Mouse (Mus musculus): Measurements from ENCODE around the gene Ctnnd2. TPM values are rescaled to one million over a fixed set of nuclear protein-coding genes. Genes with fewer than 3 reads are reported as not detected.

The Ctnnd2 gene
- total and polyA plus RNA-seq, 3 experiments = 0.16 TPM; not detected in 2

DNA sequence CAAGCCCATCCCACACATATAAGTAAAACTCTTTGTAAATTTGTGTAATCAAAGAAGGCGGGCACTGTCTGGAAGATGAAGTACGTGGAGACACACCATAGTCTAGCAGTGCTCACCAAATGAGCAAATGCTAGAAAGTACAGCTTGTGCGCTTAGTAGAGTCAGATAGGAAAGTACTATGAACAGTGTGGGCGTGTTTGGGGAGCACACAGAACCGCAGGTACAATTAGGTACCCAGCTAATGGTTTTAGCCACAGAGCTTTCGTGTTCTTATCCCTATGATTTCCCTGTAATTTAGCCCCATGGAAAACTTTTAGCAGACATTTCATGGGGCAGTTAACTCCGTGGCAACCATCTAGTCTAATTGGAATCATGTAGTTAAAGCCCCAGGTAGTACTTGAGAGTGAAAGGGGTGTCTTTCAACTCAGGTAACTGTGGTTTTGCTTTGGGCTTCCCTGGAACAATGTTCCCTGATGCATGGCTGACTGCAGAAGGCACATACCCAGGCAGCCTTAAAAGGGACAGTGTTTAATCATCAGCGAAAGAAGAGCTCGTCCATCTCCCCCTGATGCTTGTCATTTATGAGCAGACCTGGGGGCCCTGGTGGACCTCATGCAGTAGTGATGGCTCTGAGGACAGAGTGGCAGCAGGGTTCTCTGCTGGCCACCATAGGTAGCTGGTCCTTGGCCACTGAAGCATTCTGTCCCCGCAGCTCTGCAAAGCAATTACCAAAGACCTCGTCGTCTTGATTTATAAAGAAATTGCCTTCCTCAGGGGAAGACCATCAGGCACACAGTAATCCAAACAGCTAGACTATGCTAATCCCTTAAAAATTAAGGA, 697.5 kb downstream of the Ctnnd2 start:
- Histone ChIP-seq H3K27me3 (ENCODE audit: insufficient read depth, low read length) (no peaks in the 10 kb centered on the region), H3K4me3 (ENCODE audit: low read depth, low read length) (no peak overlapping the region), H3K36me3 (replicated peaks) (no peaks in the 10 kb centered on the region), H3K4me1 (ENCODE audit: insufficient read depth, low read depth, low read length) (no peaks in the 10 kb centered on the region), H3K9me3 (replicated peaks) (no peaks in the 10 kb centered on the region)
- DNase-seq (ENCODE audit: low spot score) = no peak
- ATAC-seq (ENCODE audit: extremely low read depth, insufficient number of reproducible peaks, low FRiP score, poor library complexity, severe bottlenecking) = no peak
- TF ChIP-seq GATA1 (IDR thresholded peaks at IDR 0.05; ENCODE audit: borderline replicate concordance, low read length) (no peak), TAL1 (conservative IDR thresholded peaks at IDR 0.05; ENCODE audit: low read depth, low read length) (no peak)

DNA sequence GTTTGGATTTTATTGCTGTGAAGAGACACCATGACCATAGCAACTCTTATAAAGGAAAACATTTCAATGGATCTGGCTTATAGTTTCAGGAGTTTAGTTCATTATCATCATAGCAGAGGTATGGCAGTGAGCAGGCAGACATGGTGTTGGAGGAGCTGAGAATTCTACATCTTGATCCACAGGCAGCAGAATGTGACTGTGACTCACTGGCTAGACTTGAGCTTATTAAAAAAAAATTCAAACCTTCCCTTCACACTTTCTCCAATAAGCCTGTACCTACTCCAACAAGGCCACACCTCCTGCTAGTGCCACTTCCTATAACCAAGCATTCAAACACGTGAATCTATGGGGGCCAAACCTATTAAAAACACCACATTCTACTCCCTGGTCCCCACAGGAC, 703.1 kb downstream of the Ctnnd2 start:
- H3K4me3 ChIP-seq (ENCODE audit: low read depth, low read length) = no peak overlapping the region
- no peaks in the 10 kb centered on the region for H3K27me3 ChIP-seq (ENCODE audit: insufficient read depth, low read length)
- H3K4me1 ChIP-seq (ENCODE audit: insufficient read depth, low read depth, low read length) = no peaks in the 10 kb centered on the region
- no peak for TF ChIP-seq POLR2AphosphoS5 (IDR thresholded peaks at IDR 0.05; ENCODE audit: insufficient replicate concordance, low read depth, low read length)
- no peak for TF ChIP-seq GATA2 (IDR thresholded peaks at IDR 0.05; ENCODE audit: borderline replicate concordance, low read depth, low read length)
- TF ChIP-seq GATA1 (IDR thresholded peaks at IDR 0.05; ENCODE audit: borderline replicate concordance, low read length) = no peak
- TF ChIP-seq CTCF (IDR thresholded peaks at IDR 0.05; ENCODE audit: low read depth, low read length) = no peak
- TF ChIP-seq TAL1 (conservative IDR thresholded peaks at IDR 0.05; ENCODE audit: low read depth, low read length) = no peak
- H3K36me3 ChIP-seq (replicated peaks) = no peaks in the 10 kb centered on the region
- ATAC-seq (ENCODE audit: extremely low read depth, insufficient number of reproducible peaks, low FRiP score, poor library complexity, severe bottlenecking) (no peak), DNase-seq (ENCODE audit: low spot score) (no peak)
- no peaks in the 10 kb centered on the region for H3K9me3 ChIP-seq (replicated peaks)

DNA sequence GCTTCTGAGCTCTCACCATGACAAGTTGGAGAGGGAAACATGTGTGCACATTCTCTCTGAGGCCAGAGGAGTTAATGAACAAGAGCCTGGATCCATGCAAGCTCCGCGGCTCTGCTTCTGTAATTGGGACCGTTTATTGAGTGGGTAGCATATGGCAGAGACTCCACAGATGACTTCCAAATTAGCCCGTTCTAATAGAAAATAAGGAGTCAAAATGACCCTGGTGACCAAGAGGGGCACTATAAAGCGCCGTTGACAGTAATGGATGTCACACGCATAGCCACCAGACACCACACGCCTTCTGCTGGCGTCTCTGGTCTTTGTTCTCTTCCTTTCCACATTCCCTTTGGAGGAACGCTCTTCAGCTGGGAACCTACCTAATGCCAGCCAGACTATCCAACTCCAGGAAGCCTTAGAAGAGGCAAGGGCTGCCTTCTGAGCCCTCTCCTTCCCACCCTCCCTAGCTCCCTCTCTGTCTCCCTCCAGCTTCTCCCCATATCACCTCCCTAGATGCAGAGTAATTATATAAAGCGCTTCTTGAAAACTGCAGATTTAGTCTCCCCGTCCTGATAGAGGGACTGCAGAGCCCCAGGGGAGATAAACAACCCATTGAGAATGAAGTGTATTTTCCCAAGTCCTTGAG, 712.4 kb downstream of the Ctnnd2 start:
- H3K4me1 ChIP-seq (ENCODE audit: insufficient read depth, low read depth, low read length) = no peaks in the 10 kb centered on the region
- ATAC-seq (ENCODE audit: extremely low read depth, insufficient number of reproducible peaks, low FRiP score, poor library complexity, severe bottlenecking) (no peak), DNase-seq (ENCODE audit: low spot score) (no peak)
- TF ChIP-seq GATA1 (IDR thresholded peaks at IDR 0.05; ENCODE audit: borderline replicate concordance, low read length) (no peak), GATA2 (IDR thresholded peaks at IDR 0.05; ENCODE audit: borderline replicate concordance, low read depth, low read length) (no peak), CTCF (IDR thresholded peaks at IDR 0.05; ENCODE audit: low read depth, low read length) (no peak), TAL1 (conservative IDR thresholded peaks at IDR 0.05; ENCODE audit: low read depth, low read length) (no peak), POLR2AphosphoS5 (IDR thresholded peaks at IDR 0.05; ENCODE audit: insufficient replicate concordance, low read depth, low read length) (no peak)
- no peak overlapping the region for H3K4me3 ChIP-seq (ENCODE audit: low read depth, low read length)
- H3K27me3 ChIP-seq (ENCODE audit: insufficient read depth, low read length) = no peaks in the 10 kb centered on the region
- no peaks in the 10 kb centered on the region for H3K9me3 ChIP-seq (replicated peaks)
- no peaks in the 10 kb centered on the region for H3K36me3 ChIP-seq (replicated peaks)

DNA sequence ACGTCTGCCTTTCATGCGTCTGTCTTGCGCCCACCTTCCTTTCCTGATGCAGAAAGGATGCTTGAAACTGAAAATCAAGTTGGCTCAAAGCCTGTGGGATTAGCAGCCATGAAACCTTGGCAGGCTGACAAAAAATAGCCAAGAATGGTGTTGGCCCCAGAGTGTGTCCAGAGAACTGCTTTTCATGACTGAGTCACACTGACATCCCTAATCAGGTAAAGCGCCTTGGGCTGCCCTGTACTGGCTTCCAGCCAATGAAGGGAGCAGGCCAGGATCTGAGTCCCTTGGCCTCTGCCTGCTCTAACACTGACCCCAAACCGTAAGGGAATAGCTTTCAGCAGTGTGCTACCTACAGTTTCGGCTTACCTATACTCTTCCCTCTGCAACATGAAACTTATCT, 713.0 kb downstream of the Ctnnd2 start:
- TF ChIP-seq GATA2 (IDR thresholded peaks at IDR 0.05; ENCODE audit: borderline replicate concordance, low read depth, low read length) (no peak), CTCF (IDR thresholded peaks at IDR 0.05; ENCODE audit: low read depth, low read length) (no peak), TAL1 (conservative IDR thresholded peaks at IDR 0.05; ENCODE audit: low read depth, low read length) (no peak), POLR2AphosphoS5 (IDR thresholded peaks at IDR 0.05; ENCODE audit: insufficient replicate concordance, low read depth, low read length) (no peak), GATA1 (IDR thresholded peaks at IDR 0.05; ENCODE audit: borderline replicate concordance, low read length) (no peak)

DNA sequence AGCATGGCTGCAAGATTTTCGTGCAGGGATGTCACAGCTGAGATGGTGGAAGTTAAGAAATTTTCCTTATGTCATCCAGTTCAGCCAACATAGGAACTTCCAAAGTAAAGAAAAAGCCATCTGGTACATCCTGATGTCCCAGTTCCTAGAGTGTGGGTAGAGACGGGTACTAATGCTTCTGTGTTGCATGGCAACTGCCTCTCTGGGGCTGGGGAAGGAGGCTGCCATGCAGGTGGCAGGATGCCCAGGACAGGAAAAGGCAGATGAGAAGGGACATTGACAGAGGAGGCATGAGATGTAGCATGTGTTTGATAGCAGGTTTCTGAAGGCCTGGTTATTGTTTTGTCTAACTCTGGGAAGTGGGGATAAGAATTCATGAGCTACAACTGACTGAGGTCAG, 715.2 kb downstream of the Ctnnd2 start:
- TF ChIP-seq CTCF (IDR thresholded peaks at IDR 0.05; ENCODE audit: low read depth, low read length) (no peak), GATA2 (IDR thresholded peaks at IDR 0.05; ENCODE audit: borderline replicate concordance, low read depth, low read length) (no peak), POLR2AphosphoS5 (IDR thresholded peaks at IDR 0.05; ENCODE audit: insufficient replicate concordance, low read depth, low read length) (no peak), TAL1 (conservative IDR thresholded peaks at IDR 0.05; ENCODE audit: low read depth, low read length) (no peak), GATA1 (IDR thresholded peaks at IDR 0.05; ENCODE audit: borderline replicate concordance, low read length) (no peak)
- ATAC-seq (ENCODE audit: extremely low read depth, insufficient number of reproducible peaks, low FRiP score, poor library complexity, severe bottlenecking) (no peak), DNase-seq (ENCODE audit: low spot score) (no peak)
- Histone ChIP-seq H3K4me1 (ENCODE audit: insufficient read depth, low read depth, low read length) (no peaks in the 10 kb centered on the region), H3K4me3 (ENCODE audit: low read depth, low read length) (no peak overlapping the region), H3K27me3 (ENCODE audit: insufficient read depth, low read length) (no peaks in the 10 kb centered on the region), H3K36me3 (replicated peaks) (no peaks in the 10 kb centered on the region), H3K9me3 (replicated peaks) (no peaks in the 10 kb centered on the region)

More for the DNA sequence above, 713.0 kb downstream of the Ctnnd2 start:
- no peaks in the 10 kb centered on the region for H3K9me3 ChIP-seq (replicated peaks)
- no peak for ATAC-seq (ENCODE audit: extremely low read depth, insufficient number of reproducible peaks, low FRiP score, poor library complexity, severe bottlenecking)
- H3K4me3 ChIP-seq (ENCODE audit: low read depth, low read length) = no peak overlapping the region
- H3K36me3 ChIP-seq (replicated peaks) = no peaks in the 10 kb centered on the region
- H3K27me3 ChIP-seq (ENCODE audit: insufficient read depth, low read length) = no peaks in the 10 kb centered on the region
- no peak for DNase-seq (ENCODE audit: low spot score)
- no peaks in the 10 kb centered on the region for H3K4me1 ChIP-seq (ENCODE audit: insufficient read depth, low read depth, low read length)

DNA sequence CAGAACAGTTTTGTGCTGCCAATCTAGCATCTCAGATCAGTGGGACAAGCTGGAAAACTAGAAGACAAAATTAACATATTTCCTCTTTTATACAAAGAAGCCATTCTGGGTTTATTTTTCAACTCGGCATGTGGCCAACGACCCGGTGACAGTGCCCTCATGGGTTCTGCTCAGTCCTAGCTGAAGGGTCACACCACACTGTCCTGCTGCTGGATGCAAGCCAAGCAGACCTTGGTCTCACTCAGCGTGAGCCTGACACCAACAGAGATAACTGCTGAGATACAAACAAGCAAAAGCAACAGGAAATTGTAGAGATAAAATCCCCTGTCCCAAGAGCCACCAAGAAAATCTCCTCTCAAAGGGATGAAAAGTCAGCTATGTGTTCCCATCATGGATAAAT, 719.6 kb downstream of the Ctnnd2 start:
- ATAC-seq (ENCODE audit: extremely low read depth, insufficient number of reproducible peaks, low FRiP score, poor library complexity, severe bottlenecking) (no peak), DNase-seq (ENCODE audit: low spot score) (no peak)
- H3K36me3 ChIP-seq (replicated peaks) = no peaks in the 10 kb centered on the region
- no peaks in the 10 kb centered on the region for H3K27me3 ChIP-seq (ENCODE audit: insufficient read depth, low read length)
- H3K4me1 ChIP-seq (ENCODE audit: insufficient read depth, low read depth, low read length) = no peaks in the 10 kb centered on the region
- H3K4me3 ChIP-seq (ENCODE audit: low read depth, low read length) = no peak overlapping the region
- TF ChIP-seq GATA1 (IDR thresholded peaks at IDR 0.05; ENCODE audit: borderline replicate concordance, low read length) = no peak
- no peak for TF ChIP-seq TAL1 (conservative IDR thresholded peaks at IDR 0.05; ENCODE audit: low read depth, low read length)
- TF ChIP-seq CTCF (IDR thresholded peaks at IDR 0.05; ENCODE audit: low read depth, low read length) = no peak
- TF ChIP-seq POLR2AphosphoS5 (IDR thresholded peaks at IDR 0.05; ENCODE audit: insufficient replicate concordance, low read depth, low read length) = no peak
- no peak for TF ChIP-seq GATA2 (IDR thresholded peaks at IDR 0.05; ENCODE audit: borderline replicate concordance, low read depth, low read length)
- H3K9me3 ChIP-seq (replicated peaks) = no peaks in the 10 kb centered on the region
